Mouse (Mus musculus) left cerebral cortex, postnatal 36 days (tissue): ENCODE measurements around the gene Irf2. TPM values are rescaled to one million over a fixed set of nuclear protein-coding genes. Genes with fewer than 3 reads are reported as not detected.
A peak's percentile ranks its signal among the peaks of the same experiment; 100 is the strongest.
"Not testable (repeated sequence)": the region's sequence is repeated elsewhere in the genome, so short reads cannot be mapped to it uniquely, and the experiment has no call there.

ENCODE experiments used
- DNase-seq, 2 experiments: peaks; one replicate each; pipeline ENCODE4 v3.0.0; 2021 to 2022; ENCODE audit warnings: low spot score in 2 of 2, mixed read lengths in 1 of 2
- intact Hi-C: fragments of 180-260 bp; cut with DNase I; formaldehyde crosslinking; loops from one replicate; pipeline ENCODE4 v1.15.1; 2025
- total RNA-seq, 2 experiments: library from RNA; stranded (reverse); gene quantifications; 2 replicates each; pipeline ENCODE4 v1.2.3; 2021

Gene Irf2
- total RNA-seq, 2 experiments from 2014 or later: 53.0 to 56.0 TPM

- intact Hi-C loops: no loop called here
- peak in 1 of 2 experiments; percentile 43 for DNase-seq
Observed at GRCm38 (mm10) chr8:46721065-46721845, 18.3 kb upstream of the Irf2 start.

- intact Hi-C loops: no loop called here
Observed at GRCm38 (mm10) chr8:46722536-46722935, 17.0 kb upstream of the Irf2 start.

GRCm38 (mm10) chr8:46726383-46726782, 13.1 kb upstream of the Irf2 start:
- no peak for DNase-seq
- intact Hi-C loops: no loop called here

More at GRCm38 (mm10) chr8:46722536-46722935, 17.0 kb upstream of the Irf2 start:
- no peak for DNase-seq

DNA sequence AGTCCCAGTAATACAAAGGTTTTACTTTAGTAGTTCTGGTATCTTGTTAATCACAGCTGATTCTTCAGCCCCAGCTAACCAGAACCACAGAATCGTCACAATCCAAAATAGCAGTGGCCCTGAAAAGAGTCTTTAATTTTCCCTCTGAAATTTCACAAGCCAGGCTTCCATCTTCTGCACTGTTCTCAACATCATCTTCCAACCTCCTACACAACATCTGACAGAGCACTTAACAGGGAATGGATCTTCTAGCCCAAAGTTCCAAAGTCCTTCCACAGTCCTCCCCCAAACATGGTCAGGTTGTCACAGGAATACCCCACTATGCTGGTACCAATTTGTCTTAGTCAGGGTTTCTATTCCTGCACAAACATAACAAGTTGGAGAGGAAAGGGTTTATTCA, 9.9 kb upstream of the Irf2 start:
- intact Hi-C loops, DNase-seq: not testable (repeated sequence)

- intact Hi-C loops: no loop called here
- DNase-seq: no peak
Observed at GRCm38 (mm10) chr8:46732381-46732915, 7.1 kb upstream of the Irf2 start.

DNA sequence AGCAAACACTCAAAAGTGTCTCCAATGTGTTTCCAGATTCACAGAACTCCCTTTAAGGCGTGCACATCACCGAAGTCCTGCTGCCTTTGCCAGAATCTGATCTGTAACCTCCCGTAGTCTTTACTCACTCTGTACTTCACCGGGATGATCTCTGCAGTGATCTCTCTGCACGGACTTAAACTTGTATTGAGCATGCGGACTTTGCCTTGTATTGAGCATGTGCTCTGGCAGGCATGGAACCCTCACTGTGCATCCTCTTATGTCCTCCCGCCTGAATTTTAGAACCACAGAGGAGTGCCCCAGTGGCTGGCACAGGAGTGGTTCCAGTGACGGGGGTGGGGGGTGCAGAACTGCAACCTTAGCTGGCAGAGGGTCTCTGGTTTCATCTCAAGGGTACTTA, 5.9 kb upstream of the Irf2 start:
- intact Hi-C loops: no loop called here

DNA sequence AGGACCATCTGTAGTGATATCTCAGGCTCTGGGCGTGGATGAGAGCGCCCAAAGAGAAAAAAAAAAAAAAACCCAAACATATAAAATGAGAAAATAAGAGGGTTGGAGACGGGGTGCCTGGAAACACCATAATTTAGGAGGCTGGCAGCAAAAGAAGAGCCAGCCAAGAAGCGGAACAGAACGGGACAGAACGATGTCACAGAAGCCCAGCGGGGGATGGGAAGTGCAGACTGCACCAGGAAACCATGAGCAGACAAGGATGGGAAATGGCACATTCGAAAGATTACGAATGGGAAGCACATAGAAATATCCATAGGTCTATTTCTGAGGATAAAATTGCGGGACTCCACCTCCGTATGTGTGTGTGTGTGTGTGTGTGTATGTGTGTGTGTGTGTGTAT, 4.0 kb upstream of the Irf2 start:
- DNase-seq: no peak
- intact Hi-C loops: no loop called here

More for the DNA sequence above, 5.9 kb upstream of the Irf2 start:
- DNase-seq: no peak

DNA sequence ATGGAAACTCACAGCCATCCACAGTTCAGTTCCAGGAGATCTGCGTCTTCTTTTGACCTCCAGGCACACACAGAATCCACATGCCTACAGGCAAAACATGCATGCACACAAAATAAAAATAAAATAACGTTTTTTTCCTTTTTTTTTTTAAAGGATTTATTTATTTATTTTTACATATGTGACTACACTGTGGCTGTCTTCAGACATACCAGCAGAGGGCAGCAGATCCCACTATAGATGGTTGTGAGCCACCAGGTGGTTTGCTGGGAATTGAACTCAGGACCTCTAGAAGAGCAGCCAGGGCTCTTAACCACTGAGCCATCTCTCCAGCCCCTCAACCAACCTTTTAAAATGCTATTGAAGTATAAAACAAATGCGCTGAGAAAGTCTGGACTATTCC, 3.3 kb upstream of the Irf2 start:
- intact Hi-C loops: no loop called here

GRCm38 (mm10) chr8:46737421-46737820, 2.1 kb upstream of the Irf2 start:
- intact Hi-C loops: no loop called here
- DNase-seq: no peak

More for the DNA sequence above, 3.3 kb upstream of the Irf2 start:
- no peak for DNase-seq

- intact Hi-C loops: no loop called here
- DNase-seq: no peak
Observed at GRCm38 (mm10) chr8:46737907-46738306, 1.6 kb upstream of the Irf2 start.

DNA sequence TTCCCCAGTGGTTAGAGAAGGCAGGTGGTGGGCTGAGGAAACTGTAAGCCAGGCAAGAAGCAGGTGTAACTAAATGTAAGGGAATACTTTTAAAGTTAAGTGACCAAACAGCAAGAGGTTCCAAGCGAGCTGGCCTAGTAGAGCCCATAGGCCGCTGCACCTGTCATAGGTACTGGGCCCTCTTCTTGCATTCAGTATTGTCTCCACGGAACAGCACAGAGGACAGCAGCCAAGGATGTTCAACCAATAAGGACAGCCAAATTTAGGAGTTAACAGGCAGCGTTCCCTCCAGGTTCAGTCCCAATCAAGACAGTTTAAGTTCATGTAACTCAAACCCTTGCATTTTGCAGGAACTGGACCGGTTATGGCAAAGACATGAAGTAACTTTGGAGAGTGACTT, 931 bp upstream of the Irf2 start:
- DNase-seq: no peak
- intact Hi-C loops: no loop called here

DNA sequence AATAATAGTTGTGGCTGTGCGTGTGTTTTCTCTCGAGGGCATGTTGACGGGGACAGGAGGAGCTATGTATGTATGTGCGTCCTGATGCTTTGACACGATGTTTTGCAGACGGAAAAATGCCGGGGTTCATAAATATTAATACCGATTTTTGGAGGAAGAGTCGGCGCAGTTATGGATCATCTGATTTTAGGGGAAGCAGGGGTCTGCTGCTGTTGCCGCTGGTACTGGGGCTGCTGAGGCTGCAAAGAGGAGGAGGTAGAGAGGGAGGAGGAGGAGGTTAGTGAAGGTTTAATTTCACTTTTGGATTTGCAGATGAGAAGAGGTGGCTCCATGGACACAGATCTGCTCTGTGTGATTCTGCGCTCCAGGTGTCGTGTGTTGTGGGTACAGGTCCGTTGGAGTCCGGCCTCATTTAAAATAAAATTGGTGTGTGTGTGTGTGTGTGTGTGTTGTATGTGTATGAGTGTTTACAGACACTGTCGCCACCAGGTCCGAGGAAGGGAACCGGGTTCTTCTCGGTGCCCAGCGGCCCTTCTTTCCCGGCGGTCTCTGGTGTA, 502 bp downstream of the Irf2 start:
- intact Hi-C loops: loop anchor here (2.0 to 5.0 kb wide), 3 partner anchors 53 to 193 kb away; no protein-coding TSS in a partner anchor
- peak; percentile 39 to 50 for DNase-seq

DNA sequence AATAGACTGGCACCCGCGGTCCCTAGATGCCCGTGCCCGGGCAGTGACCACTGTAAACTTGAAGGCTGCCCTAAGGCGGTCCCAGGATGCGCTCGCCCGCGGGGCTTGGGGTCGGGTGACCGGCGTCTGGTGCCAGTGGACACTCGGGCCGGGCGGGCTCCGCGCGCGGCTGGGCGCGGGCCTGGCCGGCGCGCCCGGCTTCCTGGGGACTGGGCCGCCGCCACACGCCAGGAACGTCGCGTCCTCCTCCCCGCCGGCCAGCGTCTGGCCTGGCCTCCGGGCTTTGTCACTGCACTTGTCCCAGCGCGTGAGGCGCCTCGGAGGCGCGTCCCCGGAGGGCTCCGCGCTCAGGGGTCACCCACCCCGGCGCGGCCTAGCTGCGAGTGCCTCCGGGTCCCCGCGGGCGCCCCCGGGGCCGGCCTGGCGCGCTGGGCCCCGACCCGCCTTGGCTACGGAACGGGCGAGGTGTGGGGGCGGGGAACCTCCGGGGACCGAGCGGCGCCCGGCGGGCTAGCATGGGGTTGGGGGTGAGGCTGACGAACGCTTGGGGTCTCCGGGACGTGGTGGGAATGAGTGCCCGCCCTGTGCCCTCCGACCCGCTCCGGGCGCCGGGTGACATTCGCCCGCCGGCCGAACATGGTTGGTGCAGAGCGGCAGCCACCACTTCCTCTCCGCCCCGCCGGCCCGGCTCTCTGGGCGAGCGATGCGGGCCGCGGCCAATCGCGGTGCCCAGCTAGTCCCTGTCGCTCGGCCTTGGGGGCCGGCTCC, 1.2 kb downstream of the Irf2 start:
- DNase-seq: peak; percentile 75 to 84
- intact Hi-C loops: loop anchor here (2.0 to 5.0 kb wide), 3 partner anchors 54 to 192 kb away; no protein-coding TSS in a partner anchor

DNA sequence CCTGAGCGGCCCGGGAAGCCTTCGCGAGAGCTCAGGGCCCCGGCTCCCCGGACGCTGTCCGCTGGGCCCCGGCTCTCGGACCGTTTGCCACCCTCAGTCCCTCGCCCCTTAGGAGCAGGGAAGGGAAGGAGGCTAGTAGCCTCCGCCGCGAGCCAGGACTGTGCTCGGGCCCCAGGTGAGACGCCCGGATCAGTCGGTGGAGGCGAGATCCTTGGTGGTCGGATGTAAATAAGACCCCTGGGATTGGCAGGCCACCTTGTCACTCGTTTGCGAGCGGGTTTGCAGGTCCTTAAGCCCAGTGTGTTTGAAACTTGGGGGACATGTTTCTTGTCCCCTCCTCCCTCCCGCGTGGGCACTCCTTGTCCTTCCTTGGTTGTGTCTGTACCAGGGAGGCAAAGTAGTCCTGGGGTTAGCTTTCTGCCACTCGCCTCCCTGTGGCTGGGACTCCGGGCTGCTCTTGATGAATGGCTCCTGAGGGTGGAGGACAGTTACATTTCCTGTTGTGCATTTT, 1.8 kb downstream of the Irf2 start:
- intact Hi-C loops: loop anchor here (2.0 to 5.0 kb wide), 3 partner anchors 55 to 191 kb away; no protein-coding TSS in a partner anchor
- peak in 1 of 2 experiments; percentile 53 for DNase-seq

GRCm38 (mm10) chr8:46741991-46742690, 2.6 kb downstream of the Irf2 start:
- no peak for DNase-seq
- intact Hi-C loops: loop anchor here (2.0 to 5.0 kb wide), 3 partner anchors 55 to 191 kb away; no protein-coding TSS in a partner anchor

GRCm38 (mm10) chr8:46742691-46743082, 3.2 kb downstream of the Irf2 start:
- intact Hi-C loops: loop anchor here (5.0 kb wide), 1 partner anchor 70 kb away; no protein-coding TSS in a partner anchor
- no peak for DNase-seq

DNA sequence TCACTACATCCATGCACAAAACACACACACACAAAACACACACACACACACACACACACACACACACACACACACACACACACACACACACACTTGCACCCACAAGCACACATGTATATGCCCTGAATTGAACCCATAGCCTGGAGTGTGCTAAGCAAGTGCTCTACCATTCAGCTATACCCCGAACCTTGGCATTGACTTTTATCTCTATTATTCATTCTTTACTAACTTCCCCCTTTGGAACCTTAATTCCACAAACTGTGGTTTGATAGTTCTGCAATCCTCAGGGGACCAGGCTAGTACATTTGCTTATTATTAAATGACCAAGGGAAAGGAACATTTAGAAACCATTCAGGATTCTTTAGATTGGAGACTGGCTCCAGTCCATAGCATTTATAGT, 5.9 kb downstream of the Irf2 start:
- no peak for DNase-seq
- intact Hi-C loops: no loop called here

DNA sequence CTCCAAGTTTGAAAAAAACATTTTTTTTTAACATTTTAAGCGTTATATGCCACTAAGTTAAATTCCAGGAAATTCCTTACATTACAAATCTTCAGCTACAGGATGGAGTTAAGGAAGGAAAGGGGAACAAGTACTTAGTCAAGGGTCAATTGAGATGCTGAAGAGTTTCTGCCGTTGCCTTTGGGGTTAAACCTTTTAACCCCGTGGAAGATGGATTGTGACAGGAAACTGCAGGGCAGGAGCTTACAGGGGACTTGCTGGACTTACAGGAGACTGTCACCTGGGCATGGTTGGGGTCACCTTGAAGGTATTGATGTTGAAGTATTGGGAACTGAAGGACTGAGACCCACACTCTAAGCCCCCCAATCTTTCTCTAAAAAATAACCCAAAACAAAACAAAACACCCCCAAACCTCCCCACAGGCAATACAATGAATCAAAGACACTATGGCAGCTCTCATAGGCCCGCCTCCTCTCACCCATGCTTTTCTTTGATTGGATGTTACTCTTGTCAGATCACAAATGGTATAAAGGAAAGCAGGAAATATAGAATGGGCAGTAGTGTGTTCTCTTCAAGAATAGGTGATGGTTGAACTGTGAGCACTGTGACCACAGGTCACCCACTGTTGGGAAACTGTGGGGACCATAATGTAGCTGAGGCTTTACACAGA, 7.9 kb downstream of the Irf2 start:
- DNase-seq: no peak
- intact Hi-C loops: no loop called here

DNA sequence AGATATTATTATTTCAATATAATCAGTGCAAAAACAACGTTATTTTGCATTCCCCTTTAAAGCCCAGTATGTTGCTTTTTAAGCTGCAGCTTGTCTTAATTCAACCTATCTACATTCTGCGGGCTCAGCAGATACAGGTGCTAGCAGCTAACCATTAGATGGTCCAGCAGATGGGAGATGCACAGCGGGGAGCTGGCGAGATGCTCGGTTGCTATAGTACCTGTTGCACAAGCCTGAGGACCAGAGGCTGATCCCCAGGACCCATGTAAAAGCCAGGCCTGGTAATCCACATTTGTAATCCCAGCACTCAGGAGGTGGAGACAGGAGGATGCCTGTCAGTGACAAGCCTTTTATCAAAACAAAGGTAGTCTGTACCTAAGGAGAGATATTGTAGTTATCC, 10.5 kb downstream of the Irf2 start:
- intact Hi-C loops: no loop called here
- no peak for DNase-seq
